Mouse (Mus musculus): ENCODE data around the gene Cdc42bpg.

GRCm38 (mm10) chr19:6292262-6292661 lies 14.0 kb upstream of the Cdc42bpg start:
- TF ChIP-seq CTCF (IDR thresholded peaks at IDR 0.05; ENCODE audit: insufficient read depth, low read length) (no peak), POLR2A (IDR thresholded peaks at IDR 0.05; ENCODE audit: borderline replicate concordance, extremely low read depth, low read depth, low read length) (no peak)
